Mouse (Mus musculus) layer of hippocampus, adult 9-11 months (tissue): ENCODE data around the gene Phyhipl.
A peak's percentile ranks its signal among the peaks of the same experiment; 100 is the strongest.

Experiments used
- DNase-seq: peaks from one replicate; pipeline ENCODE4 v3.0.0; 2022

Phyhipl gene

DNA sequence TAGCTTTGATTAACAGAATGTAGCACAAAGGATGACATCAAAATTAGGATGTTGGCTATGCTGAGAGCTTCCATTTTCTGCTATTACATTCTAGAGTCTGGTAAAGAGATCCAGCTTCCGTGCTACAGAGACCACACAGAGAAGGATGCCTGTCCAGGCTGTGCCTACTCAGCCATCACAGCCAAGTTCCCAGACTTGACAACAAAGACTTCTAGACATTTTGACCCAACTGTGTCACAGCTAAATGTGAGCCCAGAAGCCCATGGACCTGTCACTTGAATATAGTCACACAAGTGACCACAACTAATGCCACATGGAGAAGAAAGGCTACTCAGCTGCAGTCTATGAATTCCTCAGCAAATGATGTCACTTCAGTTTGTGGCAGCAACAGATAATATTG lies 24.6 kb downstream of the Phyhipl start:
- no peak for DNase-seq

DNA sequence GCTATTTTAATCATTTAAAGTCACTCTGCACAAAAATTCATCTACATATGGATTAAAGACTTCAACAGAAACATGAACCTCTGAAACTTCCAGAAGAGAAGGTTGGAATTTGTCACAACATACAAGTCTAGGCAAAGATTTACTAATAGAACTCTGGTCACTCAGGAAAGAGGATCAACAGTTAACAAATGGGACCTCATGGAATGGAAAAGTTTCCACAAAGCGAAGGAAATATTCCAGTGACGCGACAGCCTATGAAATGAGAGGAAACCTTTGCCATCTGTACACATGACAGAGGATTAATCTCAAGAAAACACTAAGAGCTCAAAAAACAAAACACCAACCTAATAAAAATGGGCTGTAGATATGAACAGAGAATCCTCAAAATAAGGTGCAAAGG lies 32.3 kb downstream of the Phyhipl start:
- DNase-seq, result no peak

DNA sequence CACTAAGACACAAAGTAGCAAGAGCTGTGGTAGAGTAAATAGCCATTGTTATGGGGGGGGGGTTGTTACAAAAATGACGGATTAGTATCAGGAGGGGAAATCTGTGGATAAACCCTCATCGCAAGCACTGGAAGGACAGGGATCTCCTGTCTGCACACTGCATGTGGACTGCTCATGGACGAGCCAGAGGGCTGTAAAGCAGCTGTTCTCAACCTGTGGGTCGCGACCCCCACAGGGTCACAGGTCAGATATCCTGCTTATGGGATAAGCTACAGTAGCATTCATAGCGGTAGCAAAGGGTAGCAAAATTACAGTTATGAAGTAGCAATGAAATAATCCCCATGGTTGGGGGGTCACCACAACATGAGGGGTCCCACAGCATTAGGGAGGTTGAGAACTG lies 39.4 kb downstream of the Phyhipl start:
- no peak for DNase-seq

DNA sequence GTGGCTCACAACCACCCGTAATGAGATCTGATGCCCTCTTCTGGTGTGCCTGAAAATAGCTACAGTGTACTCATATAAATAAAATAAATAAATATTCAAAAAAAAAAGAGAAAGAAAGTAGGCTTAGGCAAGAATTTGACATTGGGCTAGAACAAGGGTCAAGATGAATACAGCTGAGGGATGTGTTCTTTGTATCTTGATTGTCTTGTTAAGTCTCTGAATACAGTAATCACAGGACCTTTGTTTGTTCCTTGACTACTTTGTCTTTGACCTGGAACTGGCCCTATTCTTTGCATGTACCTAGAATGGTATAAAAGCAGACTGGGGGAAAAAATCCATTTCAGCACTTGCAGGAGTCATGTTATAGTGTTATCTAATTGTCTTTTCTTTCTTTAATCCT lies 44.1 kb downstream of the Phyhipl start:
- DNase-seq, result no peak

DNA sequence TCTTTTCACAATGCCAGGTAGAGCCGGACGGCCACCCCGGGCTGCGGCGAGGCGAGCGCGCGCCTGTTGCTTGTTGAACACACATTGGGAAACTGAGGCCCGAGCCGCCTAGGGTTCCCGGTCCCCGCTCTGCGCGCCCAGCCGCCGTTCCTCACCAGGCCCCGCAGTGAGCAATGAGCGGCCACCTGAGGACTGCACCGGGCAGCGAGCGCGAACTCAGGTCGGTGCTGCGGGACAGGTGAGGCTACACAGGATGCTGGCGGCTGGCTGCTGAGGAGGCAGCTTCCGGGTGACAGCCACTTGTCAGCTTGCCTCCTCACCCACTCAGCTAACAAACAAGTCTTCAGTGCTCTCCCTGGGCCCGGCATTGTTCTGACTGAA lies 55.9 kb downstream of the Phyhipl start:
- no peak for DNase-seq

DNA sequence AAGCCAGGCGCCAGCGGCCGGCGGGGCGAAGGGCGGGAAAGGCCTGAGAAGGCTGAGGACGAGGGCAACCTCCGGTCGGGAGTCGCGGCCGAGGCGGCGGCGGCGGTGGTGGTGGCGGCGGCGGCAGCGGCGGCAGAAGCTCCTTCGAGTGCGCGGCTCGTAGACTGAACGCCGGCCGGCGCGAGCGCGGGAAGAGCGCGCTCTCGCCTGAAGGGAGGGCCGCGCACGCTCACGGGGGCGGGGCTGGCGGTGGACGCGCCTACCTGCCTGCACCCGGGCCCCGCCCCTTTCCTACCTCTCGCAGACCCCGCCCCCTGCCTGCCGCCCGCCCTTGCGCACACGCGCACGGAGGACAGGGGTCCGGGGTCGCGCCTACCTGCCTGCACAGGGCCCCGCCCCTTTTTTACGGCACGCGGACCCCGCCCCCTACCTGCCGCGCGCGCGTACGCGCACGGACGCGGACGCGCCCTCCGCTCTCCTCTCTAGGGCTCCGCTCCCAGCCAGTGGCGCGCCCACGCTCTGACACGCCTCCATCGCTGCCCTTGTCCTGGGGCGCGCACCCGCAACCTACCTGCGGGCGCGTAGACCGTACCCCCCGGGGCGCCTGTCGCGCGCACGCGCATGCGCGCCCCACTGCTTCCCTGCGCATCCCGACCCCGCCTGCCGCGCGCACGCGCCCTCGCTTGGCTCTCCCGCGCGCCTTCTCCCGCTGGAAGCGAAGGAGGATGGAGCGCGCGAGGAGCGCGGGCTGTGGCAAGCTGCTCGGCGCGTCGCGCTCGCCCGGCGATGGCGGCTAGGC lies 56.4 kb downstream of the Phyhipl start:
- DNase-seq, result peak; percentile 94

DNA sequence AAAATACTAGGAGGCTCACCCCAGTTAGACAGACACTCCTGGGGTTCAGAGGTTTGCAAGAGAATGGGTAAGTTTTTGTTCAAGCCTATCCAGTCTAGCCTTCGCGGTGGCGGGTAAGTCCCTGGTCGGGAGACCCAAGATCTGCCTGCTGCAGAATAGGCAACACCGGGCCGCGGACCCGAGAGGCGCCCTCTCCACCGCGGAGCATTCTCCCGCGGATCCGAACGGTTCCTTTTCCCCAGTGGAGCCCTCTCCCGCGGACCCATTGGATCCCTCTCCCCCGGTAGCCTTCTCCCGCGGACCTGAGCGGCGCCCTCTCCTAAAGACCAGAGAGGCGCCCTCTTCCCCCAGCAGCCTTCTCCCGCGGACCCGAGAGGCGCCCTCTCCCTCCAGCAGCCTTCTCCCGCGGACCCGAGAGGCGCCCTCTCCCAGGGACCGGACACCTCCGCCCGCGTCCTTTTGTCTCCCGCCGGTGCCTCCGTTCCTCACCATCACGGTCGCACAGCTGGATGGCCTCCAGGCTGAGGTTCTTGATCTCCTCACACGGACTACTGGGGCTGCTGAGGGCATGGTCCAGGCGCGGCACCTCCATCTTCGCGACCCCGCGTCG lies 57.1 kb downstream of the Phyhipl start:
- peak; percentile 25 for DNase-seq

DNA sequence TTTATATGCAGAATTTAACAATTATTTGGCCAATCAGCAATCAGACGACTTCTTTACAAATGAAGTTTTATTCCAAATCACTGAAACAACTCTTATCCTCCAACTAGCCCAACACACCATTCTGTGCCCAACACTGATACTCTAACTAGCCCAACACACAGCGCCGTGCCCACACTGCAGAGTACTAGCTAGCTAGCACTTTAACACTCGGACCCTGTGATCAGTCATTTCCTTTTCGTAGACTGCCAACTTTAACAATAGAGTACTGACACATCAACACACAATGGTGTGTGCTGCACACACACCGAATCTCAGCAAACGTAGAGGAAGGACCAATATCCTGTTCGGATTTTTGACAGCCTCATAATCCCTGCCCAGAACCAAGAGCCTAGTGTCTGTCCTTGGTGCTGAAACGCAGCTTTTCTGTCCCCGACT lies 57.7 kb downstream of the Phyhipl start:
- peak; percentile 17 for DNase-seq

DNA sequence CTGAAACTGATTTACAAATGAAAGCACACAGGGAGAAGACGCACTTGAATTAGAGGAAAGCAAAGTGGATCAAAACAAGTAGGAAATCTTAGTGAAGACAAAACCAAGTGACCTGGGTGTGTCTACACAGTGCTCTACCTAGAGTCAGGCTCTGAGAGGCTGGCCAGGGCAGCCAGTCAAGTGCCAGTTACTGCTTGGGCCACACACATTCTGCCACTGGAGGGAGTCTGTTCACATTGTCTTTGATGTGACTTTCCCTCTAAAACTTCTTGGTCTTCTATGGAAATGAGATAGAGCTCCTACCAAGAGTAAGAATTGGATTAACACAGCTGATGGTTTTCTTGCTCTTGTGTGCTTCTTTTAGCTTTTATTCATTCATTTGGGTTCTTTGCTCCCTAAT lies 61.8 kb downstream of the Phyhipl start:
- DNase-seq, result peak; percentile 32

DNA sequence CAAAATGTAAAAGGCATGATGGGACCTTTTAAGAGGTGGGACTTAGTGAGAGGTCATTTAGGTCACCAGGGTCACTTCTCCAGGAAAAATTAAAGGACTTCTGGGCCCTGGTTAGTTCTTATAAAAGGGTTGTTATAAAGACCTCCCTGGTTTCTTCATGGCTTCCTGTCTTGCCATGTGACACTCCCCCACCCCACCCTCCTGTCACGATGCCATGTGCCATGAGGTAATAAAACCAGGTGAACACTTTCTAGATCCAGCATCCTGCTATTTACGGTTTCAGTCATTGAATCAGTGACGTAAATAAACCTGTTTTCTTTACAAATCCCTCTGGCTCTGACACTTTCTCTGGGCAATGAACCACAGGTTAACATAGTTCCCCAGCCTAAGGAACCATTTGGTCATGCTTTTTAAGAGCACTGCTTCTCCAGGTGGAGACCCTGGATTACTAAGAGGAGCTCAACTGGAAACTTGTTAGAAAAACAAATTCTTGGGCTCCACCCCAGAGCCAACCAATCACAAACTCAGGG lies 68.8 kb downstream of the Phyhipl start:
- no peak for DNase-seq

DNA sequence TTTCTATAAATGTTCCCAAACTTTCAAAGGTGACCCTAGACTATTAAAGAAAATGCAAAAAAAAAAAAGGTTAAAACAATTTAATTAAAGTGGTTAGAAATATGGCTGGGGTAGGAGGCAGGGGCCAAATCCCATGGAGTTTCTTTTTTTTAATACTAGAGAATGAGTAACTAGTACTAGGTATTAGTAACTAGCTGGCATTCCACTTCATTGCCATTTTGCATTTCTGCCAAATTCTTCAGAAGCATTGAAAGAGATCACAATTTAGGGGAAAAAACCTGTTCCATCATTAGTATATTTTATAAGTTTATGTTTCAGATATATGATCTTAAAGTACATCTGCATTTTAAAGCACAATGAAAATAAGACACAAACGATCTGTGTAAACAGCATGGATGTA lies 71.6 kb downstream of the Phyhipl start:
- no peak for DNase-seq

DNA sequence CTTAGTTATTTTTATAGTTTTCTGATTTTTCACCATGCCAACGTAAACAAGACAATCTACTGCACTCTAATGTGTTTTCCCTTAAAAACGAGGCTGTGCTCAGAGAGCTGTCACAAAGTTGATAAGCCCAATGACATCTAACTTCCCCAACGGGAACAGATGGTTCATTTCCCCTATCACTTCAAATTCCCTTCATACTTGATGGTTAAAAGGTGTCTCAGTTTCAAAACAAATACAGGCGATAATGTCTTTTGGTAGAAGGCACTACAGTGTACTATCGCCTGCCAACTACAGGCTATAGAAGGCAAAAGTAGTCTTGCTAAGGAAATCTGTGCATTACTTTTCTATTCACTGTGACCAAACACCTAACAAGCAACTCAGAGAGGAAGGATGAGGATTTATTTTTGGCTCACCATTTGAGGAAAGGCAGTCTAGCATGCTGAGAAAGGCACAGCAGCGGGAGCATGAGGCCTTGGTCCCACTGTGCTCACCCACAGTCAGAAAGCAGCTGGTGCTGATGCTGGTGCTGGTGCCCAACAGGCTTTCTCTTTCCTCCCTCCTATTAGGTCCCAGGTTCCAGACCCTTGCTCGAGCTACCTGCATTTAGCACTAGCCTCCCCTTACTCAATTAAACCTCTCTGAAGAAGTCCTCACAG lies 74.1 kb downstream of the Phyhipl start:
- DNase-seq, result no peak

DNA sequence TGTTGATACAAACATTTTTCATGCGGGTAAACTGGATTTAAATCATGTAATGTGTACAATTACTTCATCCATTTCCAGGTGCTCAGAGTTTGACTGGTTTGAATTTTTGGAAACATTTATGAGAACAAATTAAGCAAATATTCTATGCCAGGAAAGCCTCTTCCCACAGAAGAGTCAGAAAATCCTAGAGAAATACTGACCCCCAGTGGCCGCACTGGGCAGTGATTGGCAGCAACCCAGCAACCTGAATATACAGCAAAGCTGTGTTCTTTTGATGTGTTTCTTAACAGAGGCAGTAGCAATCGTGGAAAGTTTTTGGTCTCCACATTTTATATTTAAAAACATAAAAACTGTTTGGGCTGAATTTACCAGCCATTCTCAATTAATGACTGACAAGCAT lies 92.1 kb downstream of the Phyhipl start:
- DNase-seq, result peak; percentile 53

DNA sequence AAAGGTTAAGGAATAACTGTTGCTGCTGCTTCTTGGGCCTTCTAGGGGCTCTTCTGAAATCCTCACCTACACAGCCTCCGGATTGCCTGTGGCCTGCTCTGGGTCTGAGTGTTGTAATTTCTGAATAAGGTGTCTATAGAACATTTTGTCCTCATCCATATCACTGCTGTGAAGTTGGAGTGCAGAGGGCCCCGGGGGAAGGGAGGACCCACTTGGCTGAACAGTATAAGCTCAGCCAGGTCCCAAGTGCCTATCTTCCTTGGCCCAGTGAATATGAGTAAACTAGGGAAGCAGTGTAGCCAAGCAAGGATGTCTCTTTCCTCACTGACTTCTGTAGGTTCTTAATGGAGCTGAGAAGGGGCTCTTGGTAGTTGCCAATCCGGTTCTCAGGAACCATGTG lies 103.2 kb downstream of the Phyhipl start:
- no peak for DNase-seq

DNA sequence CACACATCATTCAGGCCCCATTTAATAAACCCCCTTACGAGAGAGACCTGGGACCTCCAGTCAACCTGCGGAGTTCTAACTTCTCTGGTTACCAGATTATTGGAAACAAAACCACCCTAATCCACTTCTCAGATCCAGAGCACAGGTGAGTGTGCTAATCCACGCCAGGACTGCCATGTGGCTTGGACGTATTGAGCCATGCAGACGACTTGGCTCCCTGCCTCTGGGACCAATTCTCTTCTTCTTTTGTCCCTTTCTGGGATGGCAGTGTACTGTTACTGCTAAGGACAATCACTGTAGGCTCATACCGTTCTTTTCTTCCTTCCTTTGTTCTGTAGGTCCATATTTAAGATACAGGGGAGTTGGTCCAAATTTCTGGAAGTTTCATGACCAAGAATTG lies 112.9 kb downstream of the Phyhipl start:
- DNase-seq, result no peak

DNA sequence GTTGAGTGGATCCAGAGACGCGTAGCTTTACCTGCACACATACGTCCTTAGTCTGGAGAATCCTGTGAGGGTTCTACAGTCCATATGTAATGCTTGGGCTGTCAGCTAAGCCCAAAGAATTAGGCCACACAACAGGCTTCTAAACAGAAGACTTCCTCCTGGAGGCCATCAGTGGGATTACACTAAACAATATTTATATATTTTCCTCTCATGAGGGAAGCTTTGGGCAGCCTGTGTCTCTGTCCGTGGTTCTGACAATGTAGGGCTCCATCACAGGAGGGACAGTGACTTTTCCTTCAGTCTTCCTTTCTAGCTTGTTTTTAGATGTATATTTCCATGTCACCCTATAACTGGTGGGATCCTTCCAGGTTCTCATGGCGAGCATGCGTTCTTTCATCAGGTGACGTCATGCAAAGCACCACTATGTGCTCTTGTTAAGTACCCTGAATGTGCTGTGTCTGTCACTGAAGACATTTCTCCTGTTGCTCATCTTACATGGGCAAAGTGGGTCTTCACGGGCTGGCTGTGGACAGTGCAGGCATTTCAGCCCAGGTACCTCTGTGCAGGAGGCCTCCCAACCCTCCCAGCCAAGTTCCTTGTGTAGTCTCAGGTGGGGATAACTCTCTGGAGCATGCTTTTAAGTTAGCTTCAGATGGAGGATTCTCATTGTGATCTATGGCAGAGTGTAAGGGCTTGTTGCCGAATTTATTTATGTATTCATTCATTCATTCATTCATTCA lies 115.1 kb downstream of the Phyhipl start:
- no peak for DNase-seq

DNA sequence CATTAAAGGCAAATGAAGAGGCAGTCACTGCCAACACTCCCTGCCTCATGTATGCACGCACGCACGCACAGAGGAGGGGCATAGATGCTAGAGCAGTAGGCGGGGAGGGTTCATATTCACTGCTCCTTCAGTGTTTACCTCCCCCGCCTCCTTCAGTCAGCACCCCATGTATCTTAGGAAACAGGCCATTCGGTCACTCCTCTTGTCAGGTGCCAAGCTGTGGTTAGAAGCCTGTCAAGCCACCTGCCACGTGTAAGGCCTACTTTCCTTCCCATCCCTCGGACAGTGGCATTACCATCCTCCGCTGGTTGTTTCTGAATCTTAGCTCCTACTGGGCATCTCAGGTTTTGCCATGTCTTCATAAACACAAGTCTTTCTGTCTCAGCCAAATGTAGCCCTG lies 116.5 kb downstream of the Phyhipl start:
- DNase-seq, result no peak

DNA sequence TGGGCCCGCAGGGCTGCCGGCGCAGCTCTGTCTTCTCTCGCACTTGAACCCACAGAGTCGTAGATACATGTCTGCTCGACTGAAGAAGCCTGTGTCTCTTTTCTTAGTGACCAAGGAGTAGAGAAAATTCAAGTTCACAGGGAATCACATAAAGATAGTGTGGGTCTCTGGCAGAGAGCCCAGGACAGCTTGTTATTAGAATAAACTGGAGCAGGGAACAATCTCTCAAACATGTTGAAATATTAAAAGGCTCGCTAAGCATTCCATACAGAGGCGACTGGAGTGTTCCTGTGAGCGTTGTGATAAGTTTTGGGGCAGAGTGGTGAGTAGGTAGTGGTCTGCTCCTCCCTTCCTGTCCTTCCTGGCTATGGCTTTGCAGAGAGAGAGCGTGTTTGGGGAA lies 118.1 kb downstream of the Phyhipl start:
- DNase-seq, result no peak

DNA sequence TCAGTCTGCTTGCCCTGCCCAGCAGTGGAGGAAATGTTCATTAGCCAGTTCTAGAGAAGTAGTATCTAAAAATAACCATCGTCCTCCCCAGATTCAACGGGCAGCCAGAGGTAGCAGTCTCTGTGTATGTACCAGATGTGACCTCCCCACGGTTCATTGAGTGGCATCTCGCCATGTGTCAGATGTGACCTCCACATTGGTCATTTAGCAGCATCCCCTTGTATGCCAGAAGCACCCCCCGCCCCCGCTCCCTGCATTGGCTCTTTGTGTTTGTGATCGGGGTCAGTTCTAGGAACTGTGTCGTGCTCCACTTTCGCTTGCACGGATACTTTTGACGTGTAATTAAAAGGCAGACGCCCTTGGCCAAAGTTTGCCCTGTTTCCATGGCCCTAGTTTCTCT lies 120.4 kb downstream of the Phyhipl start:
- no peak for DNase-seq

DNA sequence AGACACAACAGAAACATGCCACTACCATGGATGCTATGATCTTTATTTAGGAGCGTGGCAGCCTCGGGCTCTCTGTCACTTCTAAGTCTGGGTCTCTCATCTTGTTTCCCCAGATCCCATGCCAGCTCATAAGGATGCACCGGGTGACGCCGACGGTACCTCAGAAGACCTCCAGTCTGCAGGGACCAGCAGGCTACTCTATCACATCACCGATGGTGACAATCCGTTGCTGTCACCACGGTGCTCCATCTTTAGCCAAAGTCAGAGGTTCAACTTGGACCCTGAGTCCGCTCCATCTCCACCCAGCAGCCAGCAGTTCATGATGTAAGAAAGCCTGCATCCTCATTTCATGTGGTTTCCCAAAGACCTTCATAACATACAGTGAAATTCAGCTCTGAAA lies 121.2 kb downstream of the Phyhipl start:
- DNase-seq, result no peak

DNA sequence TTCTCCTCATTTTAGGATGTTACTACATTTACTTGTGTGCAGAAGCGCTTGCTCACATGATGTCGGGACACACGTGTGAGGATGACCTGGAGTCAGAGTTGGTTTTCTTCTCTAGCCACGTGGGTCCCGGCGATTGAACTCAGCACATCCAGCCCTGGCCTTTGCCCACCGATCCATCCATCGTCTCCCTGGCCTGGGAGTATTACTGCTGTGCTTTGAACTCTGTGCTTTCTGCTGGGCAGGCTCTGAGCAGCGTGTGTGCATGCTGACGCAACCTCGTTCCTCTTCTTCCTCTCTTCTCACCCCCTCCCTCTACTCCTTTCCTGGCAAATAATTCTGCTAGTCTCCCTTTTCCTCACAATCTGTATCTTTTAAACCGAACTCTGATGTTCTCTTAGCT lies 121.8 kb downstream of the Phyhipl start:
- no peak for DNase-seq

DNA sequence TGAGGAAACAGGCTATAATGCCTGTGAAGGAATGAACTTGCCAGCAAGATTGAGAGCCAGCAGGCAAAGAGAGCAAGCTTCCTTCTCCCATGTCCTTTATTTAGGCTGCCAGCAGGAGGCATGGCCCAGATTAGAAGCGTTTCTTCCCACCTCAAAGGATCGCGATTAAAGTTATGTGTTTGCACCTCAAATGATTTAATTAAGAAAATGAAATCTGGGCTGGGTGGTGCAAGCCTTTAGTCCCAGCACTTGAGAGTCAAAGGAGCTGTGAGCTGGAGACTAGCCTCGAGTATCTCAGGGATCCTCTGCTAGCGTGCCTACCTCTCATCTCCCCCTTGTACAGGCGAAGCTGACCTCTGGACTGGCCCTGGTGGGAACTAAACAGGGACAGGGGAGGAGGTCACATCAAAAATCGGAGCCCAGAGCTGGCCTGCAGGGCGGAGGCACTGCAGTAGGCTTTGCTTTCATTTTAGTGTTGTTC lies 122.4 kb downstream of the Phyhipl start:
- DNase-seq, result no peak

DNA sequence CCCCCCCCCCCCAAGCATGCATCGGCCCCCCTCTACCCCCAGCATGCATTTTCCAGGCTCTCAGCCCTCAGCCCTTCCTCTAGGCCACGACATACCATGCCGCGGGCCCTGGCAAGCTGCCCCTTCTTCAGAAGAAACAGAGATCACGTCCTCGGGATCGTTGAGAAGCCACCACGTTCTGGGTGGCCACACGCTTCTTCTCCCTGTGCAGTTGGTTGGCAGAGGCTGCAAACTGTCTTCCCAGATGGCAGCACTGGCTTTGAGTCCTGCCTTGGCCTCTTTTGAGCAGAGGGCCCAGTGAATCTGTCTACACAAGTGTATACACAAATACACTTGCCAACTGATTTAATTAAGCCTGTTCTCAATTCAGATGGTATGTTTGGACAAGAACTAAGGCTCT lies 123.5 kb downstream of the Phyhipl start:
- DNase-seq, result peak; percentile 69
